Mouse (Mus musculus): Measurements from ENCODE around the gene Snrpb. TPM values are rescaled to one million over a fixed set of nuclear protein-coding genes. Genes with fewer than 3 reads are reported as not detected.

Snrpb gene
- polyA plus RNA-seq (2014; fragmentation: Illumina TruSeq; extraction: RNeasy Lipid Tissue Mini Kit (QIAGEN cat#74804); ENCODE audit: low read depth, low replicate concordance): 8.1 TPM

DNA sequence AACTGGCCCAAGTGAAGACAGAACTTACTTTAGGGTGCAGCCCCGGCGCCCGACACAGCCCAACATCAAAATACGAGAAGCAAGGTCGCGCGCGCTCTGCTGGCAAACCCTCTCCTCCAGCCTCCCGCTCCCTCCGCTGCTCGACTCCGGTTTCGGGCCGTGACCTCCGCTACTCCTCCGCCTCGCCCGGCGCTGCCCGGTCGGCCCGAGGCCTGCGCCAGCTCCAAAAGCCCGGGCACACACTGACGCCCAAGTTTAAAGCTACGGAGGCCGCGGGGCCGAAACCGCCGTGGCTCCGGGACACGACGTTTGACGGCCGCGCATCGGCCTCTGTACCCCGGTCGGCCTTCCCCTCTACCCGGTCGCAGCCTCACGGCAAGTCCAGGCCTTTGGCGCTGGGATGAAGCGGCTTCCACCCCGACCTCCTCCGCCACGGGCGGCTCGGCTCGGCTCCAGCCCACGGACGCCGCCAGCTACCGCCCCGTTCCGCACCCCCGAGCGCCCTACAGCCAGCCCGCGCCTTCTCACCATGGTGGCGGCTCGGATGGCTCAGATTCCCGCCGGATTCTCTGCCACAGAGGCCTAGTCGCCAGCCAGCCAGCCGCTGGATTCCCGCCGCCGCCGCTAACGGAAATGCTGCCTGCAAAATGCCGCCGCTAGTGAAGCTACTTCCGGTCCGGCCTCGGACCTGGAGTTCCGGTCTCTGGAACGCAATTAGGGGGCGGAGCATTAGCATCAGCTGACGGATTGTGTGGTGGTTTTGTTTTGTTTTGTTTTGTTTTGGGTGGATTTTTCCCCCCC lies at the start of gene Snrpb:
Snrpb (minus strand) TSS at position 698 of the 801 bp plus-strand sequence.

DNA sequence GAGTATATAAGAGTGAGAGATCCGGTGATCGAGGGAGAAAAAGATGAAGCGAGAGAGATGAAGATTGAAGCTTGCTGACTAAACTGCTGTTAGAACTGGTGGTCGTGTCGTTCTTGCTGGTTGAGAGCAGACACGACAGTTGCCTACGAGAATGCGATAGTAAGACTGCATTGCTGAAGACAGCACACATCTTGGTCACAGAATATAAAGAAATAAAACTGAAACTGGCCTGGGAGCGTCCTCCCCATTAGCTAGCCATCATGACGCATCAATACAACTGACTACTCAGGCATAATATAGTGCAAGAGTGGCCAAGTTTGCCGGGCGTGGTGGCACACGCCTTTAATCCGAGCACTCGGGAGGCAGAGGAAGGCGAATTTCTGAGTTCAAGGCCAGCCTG lies 15.7 kb upstream of the Snrpb start, which contains the start of gene Tmc2:
Tmc2 (plus strand) TSS at position 301 of the 400 bp plus-strand sequence.

Other genes starting within 250 kb of the Snrpb start
- not detected for gene Tgm3, start 167.1 kb downstream of the Snrpb start, polyA plus RNA-seq (2014; fragmentation: Illumina TruSeq; extraction: RNeasy Lipid Tissue Mini Kit (QIAGEN cat#74804); ENCODE audit: low read depth, low replicate concordance)
- not detected for gene Tgm6, start 67.0 kb downstream of the Snrpb start, polyA plus RNA-seq (2014; fragmentation: Illumina TruSeq; extraction: RNeasy Lipid Tissue Mini Kit (QIAGEN cat#74804); ENCODE audit: low read depth, low replicate concordance)
- gene Tmc2, start 15.8 kb upstream of the Snrpb start, polyA plus RNA-seq (2014; fragmentation: Illumina TruSeq; extraction: RNeasy Lipid Tissue Mini Kit (QIAGEN cat#74804); ENCODE audit: low read depth, low replicate concordance): not detected
- 27.9 TPM for gene Nop56, start 95.0 kb upstream of the Snrpb start, polyA plus RNA-seq (2014; fragmentation: Illumina TruSeq; extraction: RNeasy Lipid Tissue Mini Kit (QIAGEN cat#74804); ENCODE audit: low read depth, low replicate concordance)
- 114 TPM for gene Idh3b, start 105.1 kb upstream of the Snrpb start, polyA plus RNA-seq (2014; fragmentation: Illumina TruSeq; extraction: RNeasy Lipid Tissue Mini Kit (QIAGEN cat#74804); ENCODE audit: low read depth, low replicate concordance)
- not detected for gene Ebf4, start 115.8 kb upstream of the Snrpb start, polyA plus RNA-seq (2014; fragmentation: Illumina TruSeq; extraction: RNeasy Lipid Tissue Mini Kit (QIAGEN cat#74804); ENCODE audit: low read depth, low replicate concordance)
- not detected for gene Cpxm1, start 218.2 kb upstream of the Snrpb start, polyA plus RNA-seq (2014; fragmentation: Illumina TruSeq; extraction: RNeasy Lipid Tissue Mini Kit (QIAGEN cat#74804); ENCODE audit: low read depth, low replicate concordance)
- gene Gm28372, start 225.8 kb upstream of the Snrpb start, polyA plus RNA-seq (2014; fragmentation: Illumina TruSeq; extraction: RNeasy Lipid Tissue Mini Kit (QIAGEN cat#74804); ENCODE audit: low read depth, low replicate concordance): not detected
- gene 1700020A23Rik, start 225.9 kb upstream of the Snrpb start, polyA plus RNA-seq (2014; fragmentation: Illumina TruSeq; extraction: RNeasy Lipid Tissue Mini Kit (QIAGEN cat#74804); ENCODE audit: low read depth, low replicate concordance): not detected
- not detected for gene Tmem239, start 227.1 kb upstream of the Snrpb start, polyA plus RNA-seq (2014; fragmentation: Illumina TruSeq; extraction: RNeasy Lipid Tissue Mini Kit (QIAGEN cat#74804); ENCODE audit: low read depth, low replicate concordance)
- gene Vps16, start 244.9 kb upstream of the Snrpb start, polyA plus RNA-seq (2014; fragmentation: Illumina TruSeq; extraction: RNeasy Lipid Tissue Mini Kit (QIAGEN cat#74804); ENCODE audit: low read depth, low replicate concordance): 15.7 TPM
- 5.1 TPM for gene Pced1a, start 245.3 kb upstream of the Snrpb start, polyA plus RNA-seq (2014; fragmentation: Illumina TruSeq; extraction: RNeasy Lipid Tissue Mini Kit (QIAGEN cat#74804); ENCODE audit: low read depth, low replicate concordance)

Data from liver, adult 10 weeks (tissue).